Mouse (Mus musculus) erythroblast, embryonic 14.5 days (primary cell): Measurements from ENCODE around the gene Adam30.

ENCODE experiments used
- GATA1 ChIP-seq: IDR thresholded peaks from 2 replicates; pipeline ENCODE4 v1.6.1; 2012; ENCODE audit warnings: low read length, inconsistent platforms, mixed read lengths
- TAL1 ChIP-seq: IDR thresholded peaks from 3 replicates; pipeline ENCODE4 v1.6.1; 2012; ENCODE audit warnings: low read length, inconsistent platforms, mixed read lengths

DNA sequence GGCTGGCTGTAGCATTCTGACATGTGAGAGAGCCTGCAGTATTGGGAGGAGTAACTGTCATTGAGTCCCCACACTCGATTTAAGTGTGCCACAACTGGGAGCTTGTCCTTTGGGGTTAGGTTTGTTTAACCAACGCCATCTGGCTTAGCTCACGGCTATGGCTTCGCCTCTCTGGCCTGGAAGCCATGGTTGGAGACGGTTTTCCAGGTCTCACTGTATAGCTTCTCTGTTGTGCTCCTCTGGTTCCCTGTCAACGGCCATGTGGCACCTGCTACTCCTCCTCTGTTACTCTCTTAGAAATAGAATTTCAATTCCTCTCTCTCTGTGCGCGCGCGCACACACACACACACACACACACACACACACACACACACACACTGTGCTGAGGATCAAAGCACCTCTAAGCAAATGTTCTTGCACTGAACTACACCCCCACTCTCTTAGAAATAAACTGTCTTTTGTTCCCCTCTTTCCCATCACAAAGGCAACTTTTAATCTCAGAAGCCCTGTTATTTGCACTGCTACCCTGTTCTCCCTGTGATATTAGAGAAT is 24.8 kb downstream of the Adam30 start:
- TF ChIP-seq TAL1 (no peak), GATA1 (no peak)
